Mouse (Mus musculus) forebrain, embryonic 15.5 days (tissue): ENCODE measurements around the gene Atp2b2. TPM values are rescaled to one million over a fixed set of nuclear protein-coding genes. Genes with fewer than 3 reads are reported as not detected.
"Not testable (repeated sequence)": the region's sequence is repeated elsewhere in the genome, so short reads cannot be mapped to it uniquely, and the experiment has no call there.

Experiments used
- ATAC-seq: fragments of 200-750 bp; cut with Nextera tagmentation; replicated peaks from 2 replicates; pipeline ENCODE4 v1.8.0; 2017; ENCODE audit warnings: mild to moderate bottlenecking, moderate TSS enrichment, moderate library complexity
- H3K27ac ChIP-seq: fragments of 300-500 bp; sonication (generic); replicated peaks from 2 replicates; pipeline ENCODE4 v1.5.1; 2015; ENCODE audit warnings: mild to moderate bottlenecking, inconsistent platforms
- H3K27me3 ChIP-seq: fragments of 300-500 bp; sonication (generic); 2 replicates; pipeline ENCODE4 v1.6.1; 2015; ENCODE audit warnings: inconsistent platforms
- H3K36me3 ChIP-seq: fragments of 300-500 bp; sonication (generic); 2 replicates; pipeline ENCODE4 v1.6.1; 2015; ENCODE audit warnings: mild to moderate bottlenecking, inconsistent platforms
- H3K4me1 ChIP-seq: fragments of 300-500 bp; sonication (generic); 2 replicates; pipeline ENCODE4 v1.6.1; 2015; ENCODE audit warnings: inconsistent platforms
- H3K4me2 ChIP-seq: fragments of 300-500 bp; sonication (generic); replicated peaks from 2 replicates; pipeline ENCODE4 v1.6.1; 2015; ENCODE audit warnings: mild to moderate bottlenecking, inconsistent platforms
- H3K4me3 ChIP-seq: fragments of 300-500 bp; sonication (generic); 2 replicates; pipeline ENCODE4 v1.5.1; 2015; ENCODE audit warnings: mild to moderate bottlenecking, inconsistent platforms
- H3K9ac ChIP-seq: fragments of 300-500 bp; sonication (generic); replicated peaks from 2 replicates; pipeline ENCODE4 v1.6.1; 2015; ENCODE audit warnings: mild to moderate bottlenecking, inconsistent platforms
- H3K9me3 ChIP-seq: fragments of 300-500 bp; sonication (generic); 2 replicates; pipeline ENCODE4 v1.6.1; 2016; ENCODE audit warnings: inconsistent platforms
- WGBS: fragments of 180-500 bp; shearing (Covaris S2); methylation state at CpG from one replicate; pipeline ENCODE4 v1.1.7; 2015; ENCODE audit warnings: mixed read lengths; 5-methylcytosine and 5-hydroxymethylcytosine counted together
- microRNA-seq: library from miRNA; unstranded; fragments of <30 nt; microRNA quantifications from one replicate; pipeline ENCODE4, GENCODE M21; 2016
- polyA plus RNA-seq: library from polyadenylated mRNA; unstranded; fragments of >200 nt; fragmentation: Nextera tagmentation; extraction: Ambion mirVana; gene quantifications from 2 replicates; pipeline ENCODE4 v1.2.1, GENCODE M21; 2015

Atp2b2 gene
- polyA plus RNA-seq, 1 experiment from 2014 or later, result 28.8 TPM

DNA sequence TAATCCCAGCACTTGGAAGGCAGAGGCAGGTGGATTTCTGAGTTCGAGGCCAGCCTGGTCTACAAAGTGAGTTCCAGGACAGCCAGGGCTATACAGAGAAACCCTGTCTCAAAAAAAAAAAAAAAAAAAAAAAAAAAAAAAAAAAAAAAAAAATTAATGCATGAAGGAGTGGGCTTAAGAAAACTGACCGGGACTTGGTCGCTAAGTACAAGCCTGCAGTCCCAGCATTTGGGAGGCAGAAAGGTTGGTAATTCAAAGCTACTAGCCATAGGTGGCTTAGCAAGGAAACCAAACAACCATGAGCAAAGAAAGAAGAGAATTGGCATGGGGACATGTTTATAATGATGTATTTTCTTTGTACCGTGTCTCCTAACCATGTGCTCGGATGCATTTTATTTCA lies 329.0 kb downstream of the Atp2b2 start:
- H3K36me3 ChIP-seq, result peaks cover 87% of the 10 kb centered on the region
- not testable (repeated sequence) for H3K27ac ChIP-seq, H3K27me3 ChIP-seq, H3K4me2 ChIP-seq, H3K4me1 ChIP-seq, H3K9me3 ChIP-seq, H3K9ac ChIP-seq, ATAC-seq, H3K4me3 ChIP-seq
- WGBS, result 94% methylated on average over 5 of the region's 5 CpGs

DNA sequence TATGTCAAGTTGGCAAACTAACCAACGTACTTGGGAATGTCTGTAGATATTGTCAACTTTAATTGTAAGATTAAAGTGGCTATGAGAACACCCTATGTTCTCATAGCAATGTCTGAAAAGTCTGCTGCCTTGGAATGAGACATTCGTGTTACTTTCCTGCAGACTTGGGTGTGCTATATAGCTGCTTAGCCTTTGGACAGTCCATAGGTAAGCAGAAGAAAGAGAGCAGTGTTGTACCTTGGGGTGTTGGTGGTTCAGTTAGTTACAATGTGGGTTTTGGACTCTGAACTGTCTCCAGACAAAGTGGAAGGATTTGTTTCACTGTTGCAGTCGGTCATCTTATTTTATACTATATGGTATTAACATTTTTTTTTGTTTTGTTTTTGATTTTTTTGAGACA lies 329.7 kb downstream of the Atp2b2 start:
- no peak overlapping the region for H3K27ac ChIP-seq
- H3K9ac ChIP-seq, result no peak overlapping the region
- no peaks in the 10 kb centered on the region for H3K27me3 ChIP-seq
- H3K4me1 ChIP-seq, result no peaks in the 10 kb centered on the region
- no peaks in the 10 kb centered on the region for H3K9me3 ChIP-seq
- 95% methylated on average over 3 of the region's 3 CpGs for WGBS
- no peak for ATAC-seq
- H3K36me3 ChIP-seq, result peaks cover 93% of the 10 kb centered on the region
- no peak overlapping the region for H3K4me3 ChIP-seq
- H3K4me2 ChIP-seq, result no peak overlapping the region

DNA sequence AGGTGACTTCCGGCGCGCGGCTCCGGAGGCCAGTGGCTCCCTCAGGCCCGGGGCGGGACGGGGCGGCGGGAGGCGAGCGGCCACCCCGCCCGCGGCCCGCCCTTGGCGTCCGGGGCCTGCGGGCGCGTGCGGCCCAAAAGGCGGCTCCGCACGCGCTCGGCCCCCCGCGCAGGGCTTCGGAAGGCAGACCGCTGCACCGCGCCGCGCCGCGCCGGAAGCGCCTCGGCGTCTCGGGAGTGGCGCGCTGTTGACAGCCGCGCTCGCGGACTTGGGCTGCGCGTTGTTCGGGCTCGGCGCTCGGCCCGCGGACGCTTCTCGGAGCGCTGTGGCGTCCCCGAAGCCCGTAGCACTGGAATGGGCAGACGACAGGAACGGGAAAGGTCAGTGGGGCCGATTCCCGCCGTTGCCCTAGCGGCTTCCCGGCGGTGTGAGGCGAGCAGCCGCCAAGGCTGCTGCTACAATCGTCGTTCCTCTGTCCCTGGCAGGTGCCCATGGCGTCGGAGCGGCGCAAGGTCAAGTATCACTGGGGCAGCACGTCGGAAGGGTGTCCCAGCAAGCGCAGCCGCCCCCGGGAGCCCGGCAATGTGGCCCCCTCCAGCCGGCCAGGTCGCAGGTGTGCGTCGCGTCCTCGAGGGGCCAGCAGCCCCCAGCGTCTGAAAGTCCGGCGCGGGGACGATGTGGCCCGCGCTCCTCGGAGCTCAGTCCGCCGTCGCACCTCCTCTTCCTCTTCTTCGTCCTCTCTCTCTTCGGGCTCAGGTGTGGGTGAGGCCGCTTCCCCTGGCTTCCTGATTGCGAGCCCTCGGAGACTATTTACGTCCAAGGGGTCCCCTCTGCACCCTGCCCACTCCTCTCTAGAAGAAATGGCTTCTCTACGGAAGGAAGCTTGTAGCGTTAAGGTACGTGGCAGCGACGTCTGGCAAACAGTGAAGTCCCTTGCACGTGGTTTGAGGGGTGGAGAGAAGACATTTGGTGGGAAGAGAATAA lies 344.9 kb downstream of the Atp2b2 start:
- Histone ChIP-seq H3K4me1 (peaks cover 25% of the 10 kb centered on the region), H3K27ac (peak overlapping the region; percentile 90), H3K36me3 (peaks cover 17% of the 10 kb centered on the region), H3K9ac (peak overlapping the region; percentile 80), H3K9me3 (no peaks in the 10 kb centered on the region), H3K4me2 (peak overlapping the region; percentile 98), H3K27me3 (no peaks in the 10 kb centered on the region), H3K4me3 (peak overlapping the region; percentile 94)
- ATAC-seq, result no peak; the same call in 1 of the 2 replicates
- WGBS, result under 1% methylated on average over 102 of the region's 113 CpGs

DNA sequence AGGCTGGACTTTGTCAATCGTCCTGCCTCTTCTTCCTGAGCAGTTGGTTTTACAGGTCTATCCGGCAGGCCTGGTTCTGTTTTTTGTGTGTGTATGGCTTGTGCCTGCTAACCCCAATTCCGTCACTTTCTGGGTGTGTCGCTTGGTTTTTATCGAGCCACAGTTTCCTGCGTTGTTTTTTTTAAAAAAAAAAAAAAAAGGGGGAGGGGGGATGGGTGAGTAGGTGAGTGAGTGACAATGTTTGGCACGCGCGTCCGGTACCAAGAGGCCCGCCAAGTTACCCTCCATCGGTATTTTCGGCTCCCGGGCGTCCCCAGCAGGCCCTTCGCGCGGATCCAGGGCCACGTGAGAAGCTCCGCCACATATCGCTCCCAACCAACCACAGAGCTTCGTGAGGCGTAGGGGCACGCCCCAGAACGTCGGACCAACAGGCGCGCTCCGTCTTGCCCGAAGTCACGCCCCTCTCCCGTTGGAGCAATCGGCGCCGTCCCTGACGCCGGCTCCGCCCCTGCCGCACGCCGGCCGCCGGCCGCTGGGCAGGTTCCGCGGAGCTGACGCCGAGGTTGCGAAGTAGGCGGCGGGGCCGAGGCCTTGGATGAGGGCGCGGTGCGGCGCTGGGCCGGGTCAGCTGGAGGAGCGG lies 345.7 kb downstream of the Atp2b2 start, which contains the start of gene Tatdn2:
Gene Tatdn2 (plus strand): TSS at position 469 of the 640 bp plus-strand sequence.
- peak; percentile 100 for ATAC-seq
- H3K27ac ChIP-seq, result peak within 1 kb of the TSS; percentile 90
- no peaks in the 10 kb centered on the region for H3K27me3 ChIP-seq
- peak within 1 kb of the TSS; percentile 98 for H3K4me2 ChIP-seq
- peak within 1 kb of the TSS; percentile 94 for H3K4me3 ChIP-seq
- WGBS, result under 1% methylated on average over 58 of the region's 58 CpGs
- no peaks in the 10 kb centered on the region for H3K9me3 ChIP-seq
- H3K4me1 ChIP-seq, result peaks cover 25% of the 10 kb centered on the region
- peaks cover 9% of the 10 kb centered on the region; the same call in 1 of the 2 replicates for H3K36me3 ChIP-seq
- peak within 1 kb of the TSS; percentile 80 for H3K9ac ChIP-seq

DNA sequence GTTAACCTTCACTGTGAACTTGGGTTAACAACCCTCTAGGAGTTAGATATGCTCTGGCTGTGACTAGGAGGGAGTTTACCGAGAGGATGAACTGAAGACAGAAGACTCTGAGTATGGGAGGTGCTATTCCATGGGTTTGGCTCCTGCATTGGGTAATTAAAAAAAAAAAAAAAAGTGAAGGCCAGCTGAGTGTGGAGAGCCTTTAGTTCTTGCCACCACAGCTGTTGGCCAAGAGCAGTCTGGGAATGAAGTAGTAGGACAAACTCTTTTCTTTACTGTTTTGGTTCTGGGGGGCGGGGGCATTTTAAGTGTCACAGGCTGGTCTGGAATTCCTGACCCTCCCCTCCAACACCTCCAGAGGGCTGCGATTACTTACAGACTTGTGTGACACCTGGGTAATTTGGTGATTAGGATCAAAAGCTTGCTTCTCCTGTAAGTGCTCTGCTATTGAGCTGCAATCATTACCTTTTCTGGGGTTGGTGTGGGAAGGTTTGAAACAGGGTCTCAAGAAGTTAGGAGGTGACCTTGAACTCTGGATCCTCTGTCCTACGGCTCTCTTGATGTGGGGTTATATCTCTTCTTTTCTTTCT lies 346.6 kb downstream of the Atp2b2 start:
- Histone ChIP-seq H3K4me1 (peaks cover 25% of the 10 kb centered on the region), H3K27me3 (no peaks in the 10 kb centered on the region), H3K9ac (0 out of 2 replicates have a peak overlapping the region, but pooled peaks have one; percentile 40), H3K4me3 (peak overlapping the region; percentile 94), H3K4me2 (peak overlapping the region; percentile 98; the same call in 1 of the 2 replicates), H3K27ac (no peak overlapping the region), H3K36me3 (0 out of 2 replicates have a peak, but pooled peaks cover 6% of the 10 kb centered on the region), H3K9me3 (no peaks in the 10 kb centered on the region)
- ATAC-seq, result no peak
- 81% methylated on average over 4 of the region's 4 CpGs for WGBS

DNA sequence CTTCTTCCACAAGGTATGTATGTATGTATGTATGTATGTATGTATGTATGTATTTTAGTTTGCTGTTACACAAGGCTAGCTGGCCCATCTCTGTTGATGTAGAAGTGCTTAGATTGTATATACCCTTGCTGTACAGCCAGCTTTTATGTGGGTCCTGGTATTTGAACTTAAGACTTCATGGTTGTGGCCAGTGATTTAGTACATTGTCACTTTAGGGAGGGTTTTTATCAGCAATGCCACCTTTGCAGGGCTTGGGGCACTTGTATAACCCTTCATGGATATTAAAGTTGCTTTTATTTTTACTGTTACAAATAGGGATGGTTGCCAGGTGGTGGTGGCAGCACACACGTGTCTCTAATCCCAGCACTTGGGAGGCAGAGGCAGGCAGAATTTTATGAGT lies 347.2 kb downstream of the Atp2b2 start:
- no peak for ATAC-seq
- Histone ChIP-seq H3K4me2 (no peak overlapping the region), H3K27ac (no peak overlapping the region), H3K9ac (no peak overlapping the region), H3K27me3 (no peaks in the 10 kb centered on the region), H3K4me1 (peaks cover 23% of the 10 kb centered on the region), H3K9me3 (no peaks in the 10 kb centered on the region), H3K4me3 (no peak overlapping the region), H3K36me3 (0 out of 2 replicates have a peak, but pooled peaks cover 3% of the 10 kb centered on the region)
- 82% methylated on average over 1 of the region's 1 CpGs for WGBS

Small RNA genes lying within 50 kb of the gene (microRNA-seq; reads per million reads assigned to microRNA genes)
- 1.8 reads per million for gene Mir7042

Other genes starting within 250 kb of the Atp2b2 start
- gene Slc6a11, start 88.6 kb upstream of the Atp2b2 start, polyA plus RNA-seq, result 10.7 and 16.4 TPM in 2 replicates
- gene Slc6a1, start 240.0 kb upstream of the Atp2b2 start, polyA plus RNA-seq, result 98.4 and 99.8 TPM in 2 replicates